Mouse (Mus musculus): ENCODE measurements around the gene Utf1.

DNA sequence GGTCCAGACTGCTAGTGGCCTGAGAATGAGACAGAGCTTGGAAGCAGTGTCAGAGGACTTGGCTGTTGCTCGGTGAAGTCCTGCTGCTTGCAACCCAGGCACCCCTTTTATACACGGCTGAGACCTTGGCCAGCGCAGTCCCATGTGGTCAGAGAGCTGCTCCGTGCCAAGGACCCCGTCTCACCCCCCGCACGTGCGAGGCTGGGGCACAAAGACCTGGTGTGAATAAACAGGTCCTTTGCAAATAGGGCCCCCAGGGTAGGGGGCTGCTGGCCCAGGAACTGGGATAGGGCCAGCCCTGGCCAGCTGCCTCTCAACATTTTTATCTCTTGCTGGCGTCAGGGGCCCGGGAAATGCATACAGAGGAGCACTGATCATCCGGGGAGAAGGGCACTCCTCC lies 14.4 kb downstream of the Utf1 start:
- TF ChIP-seq POLR2A (IDR thresholded peaks at IDR 0.05; ENCODE audit: low read depth, low read length), result no peak; the same call in 1 of the 2 replicates
- no peak for TF ChIP-seq CTCF (conservative IDR thresholded peaks at IDR 0.05 in 1 of 2, IDR thresholded peaks at IDR 0.05 in 1 of 2; ENCODE audit: low read depth in 2 of 2, low read length in 2 of 2)
- no peak for TF ChIP-seq IRF4 (IDR thresholded peaks at IDR 0.05; ENCODE audit: low read depth, low read length)
- TF ChIP-seq UBTF (IDR thresholded peaks at IDR 0.05; ENCODE audit: low read depth, low read length), result no peak
- TF ChIP-seq JUN (IDR thresholded peaks at IDR 0.05; ENCODE audit: insufficient read depth, low read depth, low read length), result no peak
- TF ChIP-seq MAFK (IDR thresholded peaks at IDR 0.05; ENCODE audit: insufficient replicate concordance, low read length), result no peak
- no peak for TF ChIP-seq MAZ (IDR thresholded peaks at IDR 0.05; ENCODE audit: low read depth, low read length)
